Mouse (Mus musculus) neural tube, embryonic 14.5 days (tissue): Measurements from ENCODE around the gene Skap1. TPM values are rescaled to one million over a fixed set of nuclear protein-coding genes. Genes with fewer than 3 reads are reported as not detected.

Experiments
- ATAC-seq: fragments of 200-750 bp; cut with Nextera tagmentation; 2 replicates; pipeline ENCODE4 v1.8.0; 2017; ENCODE audit warnings: low read depth, mild to moderate bottlenecking, moderate TSS enrichment, moderate library complexity
- H3K27ac ChIP-seq: fragments of 300-500 bp; sonication (generic); 2 replicates; pipeline ENCODE4 v1.5.1; 2014; ENCODE audit warnings: low read depth, mild to moderate bottlenecking, control low read depth, low read length, moderate library complexity, mixed read lengths
- H3K27me3 ChIP-seq: fragments of 300-500 bp; sonication (generic); 2 replicates; pipeline ENCODE4 v1.6.1; 2014; ENCODE audit warnings: low read length; ENCODE audit not compliant: control insufficient read depth, insufficient read depth
- H3K36me3 ChIP-seq: fragments of 300-500 bp; sonication (generic); 2 replicates; pipeline ENCODE4 v1.6.1; 2014; ENCODE audit warnings: low read length, mixed read lengths; ENCODE audit not compliant: control insufficient read depth, insufficient read depth
- H3K4me1 ChIP-seq: fragments of 300-500 bp; sonication (generic); 2 replicates; pipeline ENCODE4 v1.6.1; 2014; ENCODE audit warnings: low read length; ENCODE audit not compliant: control insufficient read depth, insufficient read depth
- H3K4me2 ChIP-seq: fragments of 300-500 bp; sonication (generic); 2 replicates; pipeline ENCODE4 v1.6.1; 2014; ENCODE audit warnings: mild to moderate bottlenecking, low read depth, low read length, control low read depth
- H3K4me3 ChIP-seq: fragments of 300-500 bp; sonication (generic); 2 replicates; pipeline ENCODE4 v1.5.1; 2014; ENCODE audit warnings: low read depth, low read length, control low read depth, mixed read lengths
- H3K9ac ChIP-seq: fragments of 300-500 bp; sonication (generic); replicated peaks from 2 replicates; pipeline ENCODE4 v1.6.1; 2014; ENCODE audit warnings: low read depth, mild to moderate bottlenecking, control low read depth, low read length, mixed read lengths
- H3K9me3 ChIP-seq: fragments of 300-500 bp; sonication (generic); 2 replicates; pipeline ENCODE4 v1.6.1; 2016; ENCODE audit warnings: low read length; ENCODE audit not compliant: control insufficient read depth
- WGBS: fragments of 180-500 bp; shearing (Covaris S2); extraction: QIAGEN DNeasy Blood & Tissue Kit; methylation state at CpG from one replicate; pipeline ENCODE4 v1.1.7; 2014; 5-methylcytosine and 5-hydroxymethylcytosine counted together
- polyA plus RNA-seq: library from polyadenylated mRNA; unstranded; fragments of >200 nt; fragmentation: Nextera tagmentation; extraction: Ambion mirVana; gene quantifications from 2 replicates; pipeline ENCODE4 v1.2.1, GENCODE M21; 2014

Skap1 gene
- polyA plus RNA-seq, result 9.5 and 10.8 TPM in 2 replicates

GRCm38 (mm10) chr11:96463986-96464715 is at the start of gene Skap1:
Gene Skap1 (plus strand): TSS chr11:96464593.
- Histone ChIP-seq H3K4me1 (peaks cover 25% of the 10 kb centered on the region), H3K9me3 (no peaks in the 10 kb centered on the region), H3K4me2 (peak within 1 kb of the TSS; percentile 76), H3K4me3 (peak within 1 kb of the TSS; percentile 33), H3K27ac (no peak within 1 kb of the TSS), H3K27me3 (no peaks in the 10 kb centered on the region), H3K36me3 (no peaks in the 10 kb centered on the region), H3K9ac (peak within 1 kb of the TSS; percentile 59)
- no peak for ATAC-seq
- WGBS, result 5% methylated on average over 38 of the region's 42 CpGs

GRCm38 (mm10) chr11:96421074-96421473 is 43.3 kb upstream of the Skap1 start:
- Histone ChIP-seq H3K9me3 (no peaks in the 10 kb centered on the region), H3K4me3 (no peak overlapping the region), H3K4me1 (peaks cover 4% of the 10 kb centered on the region; the same call in 1 of the 2 replicates), H3K27me3 (no peaks in the 10 kb centered on the region), H3K4me2 (no peak overlapping the region), H3K27ac (no peak overlapping the region), H3K9ac (no peak overlapping the region), H3K36me3 (no peaks in the 10 kb centered on the region)
- no peak for ATAC-seq
- 35% methylated on average over 5 of the region's 5 CpGs for WGBS

GRCm38 (mm10) chr11:96421517-96422265 is 42.7 kb upstream of the Skap1 start:
- Histone ChIP-seq H3K9ac (no peak overlapping the region), H3K4me2 (no peak overlapping the region), H3K36me3 (no peaks in the 10 kb centered on the region), H3K9me3 (no peaks in the 10 kb centered on the region), H3K27me3 (no peaks in the 10 kb centered on the region), H3K27ac (peak overlapping the region; percentile 5; the same call in 1 of the 2 replicates), H3K4me1 (peaks cover 4% of the 10 kb centered on the region; the same call in 1 of the 2 replicates), H3K4me3 (no peak overlapping the region)
- no peak for ATAC-seq
- WGBS, result 29% methylated on average over 11 of the region's 11 CpGs

- Histone ChIP-seq H3K4me3 (no peak overlapping the region), H3K27me3 (no peaks in the 10 kb centered on the region), H3K36me3 (no peaks in the 10 kb centered on the region), H3K4me2 (no peak overlapping the region), H3K9me3 (no peaks in the 10 kb centered on the region), H3K4me1 (peaks cover 4% of the 10 kb centered on the region; the same call in 1 of the 2 replicates), H3K9ac (no peak overlapping the region), H3K27ac (no peak overlapping the region)
- ATAC-seq, result no peak
- 91% methylated on average over 6 of the region's 6 CpGs for WGBS
Observed at GRCm38 (mm10) chr11:96425193-96425592, 39.2 kb upstream of the Skap1 start.

- Histone ChIP-seq H3K36me3 (no peaks in the 10 kb centered on the region), H3K9ac (no peak overlapping the region), H3K4me1 (peaks cover 4% of the 10 kb centered on the region; the same call in 1 of the 2 replicates), H3K27me3 (no peaks in the 10 kb centered on the region), H3K9me3 (no peaks in the 10 kb centered on the region), H3K4me2 (no peak overlapping the region), H3K27ac (no peak overlapping the region; the same call in 1 of the 2 replicates), H3K4me3 (no peak overlapping the region)
- 64% methylated on average over 6 of the region's 6 CpGs for WGBS
- no peak for ATAC-seq
Observed at GRCm38 (mm10) chr11:96426191-96426590, 38.2 kb upstream of the Skap1 start.

GRCm38 (mm10) chr11:96426805-96427204 is 37.6 kb upstream of the Skap1 start:
- Histone ChIP-seq H3K9me3 (no peaks in the 10 kb centered on the region), H3K27me3 (no peaks in the 10 kb centered on the region), H3K36me3 (no peaks in the 10 kb centered on the region), H3K4me1 (0 out of 2 replicates have a peak, but pooled peaks cover under 1% of the 10 kb centered on the region), H3K4me2 (no peak overlapping the region), H3K27ac (no peak overlapping the region), H3K9ac (no peak overlapping the region), H3K4me3 (no peak overlapping the region)
- no peak for ATAC-seq
- WGBS, result 53% methylated on average over 2 of the region's 2 CpGs

GRCm38 (mm10) chr11:96429062-96429461 is 35.3 kb upstream of the Skap1 start:
- no peak overlapping the region for H3K9ac ChIP-seq
- ATAC-seq, result no peak
- H3K27ac ChIP-seq, result no peak overlapping the region
- no peaks in the 10 kb centered on the region for H3K27me3 ChIP-seq
- no peaks in the 10 kb centered on the region for H3K36me3 ChIP-seq
- peaks cover 6% of the 10 kb centered on the region; the same call in 1 of the 2 replicates for H3K4me1 ChIP-seq
- no peaks in the 10 kb centered on the region for H3K9me3 ChIP-seq
- 78% methylated on average over 2 of the region's 2 CpGs for WGBS
- no peak overlapping the region for H3K4me3 ChIP-seq
- no peak overlapping the region for H3K4me2 ChIP-seq

- no peaks in the 10 kb centered on the region for H3K27me3 ChIP-seq
- H3K9me3 ChIP-seq, result no peaks in the 10 kb centered on the region
- ATAC-seq, result no peak
- H3K36me3 ChIP-seq, result no peaks in the 10 kb centered on the region
- no peak overlapping the region for H3K27ac ChIP-seq
- no peak overlapping the region for H3K4me3 ChIP-seq
- H3K9ac ChIP-seq, result no peak overlapping the region
- H3K4me1 ChIP-seq, result peaks cover 6% of the 10 kb centered on the region; the same call in 1 of the 2 replicates
- 73% methylated on average over 5 of the region's 5 CpGs for WGBS
- H3K4me2 ChIP-seq, result no peak overlapping the region
Observed at GRCm38 (mm10) chr11:96429891-96430290, 34.5 kb upstream of the Skap1 start.

GRCm38 (mm10) chr11:96431871-96432270 is 32.5 kb upstream of the Skap1 start:
- H3K4me3 ChIP-seq, result no peak overlapping the region
- no peaks in the 10 kb centered on the region for H3K9me3 ChIP-seq
- H3K27ac ChIP-seq, result peak overlapping the region; percentile 45
- no peak overlapping the region for H3K9ac ChIP-seq
- 15% methylated on average over 9 of the region's 9 CpGs for whole genome bisulfite sequencing
- H3K4me1 ChIP-seq, result peaks cover 6% of the 10 kb centered on the region; the same call in 1 of the 2 replicates
- no peaks in the 10 kb centered on the region for H3K27me3 ChIP-seq
- no peaks in the 10 kb centered on the region for H3K36me3 ChIP-seq
- no peak overlapping the region for H3K4me2 ChIP-seq
- ATAC-seq, result no peak
